Mouse (Mus musculus): ENCODE measurements at regions not wholly inside any gene's neighbourhood (a gene's known extent, or its start where the extent isn't known, plus 50 kb on each side); places are given as distances from the start of the nearest gene placed in this dataset.
A peak's percentile ranks its signal among the peaks of the same experiment; 100 is the strongest.

GRCm38 (mm10) chr13:41541139-41541538 is 54.0 kb upstream of the Nedd9 start:
- no peak for DNase-seq

DNA sequence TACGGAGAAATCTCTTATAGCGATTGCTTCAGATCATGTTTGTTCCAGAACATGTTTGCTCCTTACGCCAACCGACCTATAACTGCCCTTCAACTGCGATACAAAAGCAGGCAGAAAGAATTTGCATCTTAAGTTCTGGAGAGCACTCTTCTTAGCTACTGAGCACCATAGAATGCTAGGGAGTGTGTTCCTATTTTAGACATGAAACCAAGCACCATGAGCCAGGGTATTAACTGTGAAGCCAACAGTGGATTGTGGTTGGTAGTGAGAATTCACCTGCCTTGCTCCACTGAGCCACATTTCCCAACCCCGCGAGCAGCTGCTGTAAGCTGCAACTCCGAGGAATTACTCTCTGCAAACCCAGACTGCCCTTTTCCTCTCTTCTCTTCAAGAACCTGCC is 58.9 kb upstream of the Nedd9 start:
- peak; percentile 50 for DNase-seq

GRCm38 (mm10) chr13:41546531-41546930 is 59.2 kb upstream of the Tmem170b start:
- DNase-seq, result no peak

GRCm38 (mm10) chr13:41549283-41549682 is 56.4 kb upstream of the Tmem170b start:
- DNase-seq, result no peak

- peak; percentile 52 for DNase-seq
Observed at GRCm38 (mm10) chr13:41550246-41550900, 55.3 kb upstream of the Tmem170b start.

- peak; percentile 51 for DNase-seq
Observed at GRCm38 (mm10) chr13:41551711-41552349, 53.9 kb upstream of the Tmem170b start.

DNA sequence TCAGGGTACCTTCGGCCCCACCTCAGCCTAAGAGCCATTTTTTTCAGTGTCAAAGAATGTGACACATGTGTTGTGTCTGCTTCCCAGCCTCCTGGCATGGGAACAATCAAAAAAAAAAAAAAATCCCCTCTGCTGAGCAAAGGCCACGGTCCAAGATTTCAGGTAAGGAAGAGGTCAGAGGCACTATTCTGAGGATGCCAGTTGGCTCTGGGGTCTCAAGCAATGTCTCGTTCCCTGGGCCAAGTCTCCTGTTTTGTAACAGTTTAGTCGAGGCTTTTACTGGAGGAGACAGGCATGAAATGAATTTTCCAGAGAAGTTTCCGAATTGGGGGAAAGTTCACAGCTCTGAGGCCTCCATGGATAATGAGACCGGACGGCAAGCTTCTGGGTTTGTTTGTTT is 51.3 kb upstream of the Tmem170b start:
- DNase-seq, result no peak

All from lung, postnatal 36 days (tissue).